In the genomic region with DNA sequence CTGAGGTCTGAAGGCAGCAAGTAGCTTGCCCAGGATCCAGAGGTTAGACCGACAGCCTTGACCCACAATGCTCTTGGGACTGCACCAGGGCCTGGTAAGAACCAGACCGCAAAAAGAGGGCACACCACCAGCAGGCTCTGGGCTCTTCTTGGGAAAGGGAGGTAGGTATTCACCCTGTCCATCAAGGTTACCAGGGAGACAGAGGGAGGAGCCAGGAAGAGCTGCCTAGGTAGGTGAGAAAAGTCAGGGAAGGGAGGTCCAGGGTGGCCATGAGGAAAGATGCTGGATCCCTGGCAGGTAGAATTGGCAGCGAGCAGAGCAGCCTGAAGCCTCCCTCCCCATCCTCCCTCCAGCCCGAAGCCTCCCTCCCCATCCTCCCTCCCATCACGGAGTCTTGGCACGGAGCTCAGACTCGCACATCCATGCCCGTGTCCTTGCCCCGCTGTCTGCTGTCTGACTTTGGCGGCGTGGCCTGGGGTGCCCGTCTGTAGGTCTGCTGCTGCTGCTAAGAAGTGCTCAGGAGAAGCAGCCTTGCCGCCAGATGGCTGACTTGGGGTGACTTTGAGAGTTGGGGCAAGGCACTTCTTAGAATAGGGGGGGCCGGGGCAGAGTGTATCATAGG, we compare ENCODE assay signal across 15 mouse cellular contexts.
DNase-seq lines count a peak whose midpoint lies in the region; ATAC-seq and TF ChIP-seq lines count a peak whose summit lies in the region.
"Had no signal": no experiment of that assay in that cellular context is flagged by ENCODE, and none has a peak within 500 bp of the region (broad histone marks: within the 10 kb centered on the region; RNA-seq: fewer than 3 reads in every experiment).

No protein-coding gene starts in this region.

- no peak for DNase-seq in kidney, adult 2 months
- peak; percentile 61 for DNase-seq in R1 (ENCODE audit: low read depth, low spot score)
- peak; percentile 74 to 76 for DNase-seq in adrenal gland, postnatal 36 days
- no peak for DNase-seq in testis, postnatal 10 days (ENCODE audit: low spot score)
- no peak for DNase-seq in spleen, postnatal 14 days (ENCODE audit: low spot score in 2 of 2)
- DNase-seq: gastrocnemius, adult 2 months; heart, postnatal 4 days; kidney, adult 9 months; right cerebral cortex, postnatal 4 days had no signal

- 77% methylated on average over 14 of the region's 14 CpGs for WGBS in forebrain, embryonic 13.5 days
- WGBS in forebrain, embryonic 12.5 days: 78% methylated on average over 14 of the region's 14 CpGs
- 85% methylated on average over 14 of the region's 14 CpGs for WGBS in kidney, embryonic 16.5 days
- WGBS in kidney, adult 2 months: 79% methylated on average over 14 of the region's 14 CpGs

- H3K36me3 ChIP-seq in forebrain, embryonic 13.5 days (ENCODE audit: poor library complexity, severe bottlenecking): no peaks in the 10 kb centered on the region
- no peaks in the 10 kb centered on the region for H3K36me3 ChIP-seq in forebrain, embryonic 12.5 days (replicated peaks)
- H3K36me3 ChIP-seq in kidney, embryonic 16.5 days (ENCODE audit: insufficient read depth, low read length): no peaks in the 10 kb centered on the region
- H3K36me3 ChIP-seq in kidney, adult 2 months (ENCODE audit: control insufficient read depth, insufficient read depth, low read length): no peaks in the 10 kb centered on the region
- H3K36me3 ChIP-seq: liver, embryonic 12.5 days had no signal

- no peak for TF ChIP-seq POLR2A in kidney, adult 2 months (IDR thresholded peaks at IDR 0.05; ENCODE audit: low read depth, low read length)

- no peak overlapping the region for H3K9ac ChIP-seq in forebrain, embryonic 13.5 days
- no peak overlapping the region for H3K9ac ChIP-seq in forebrain, embryonic 12.5 days
- no peak overlapping the region for H3K9ac ChIP-seq in kidney, embryonic 16.5 days (replicated peaks; ENCODE audit: low read length)
- H3K9ac ChIP-seq: liver, embryonic 12.5 days had no signal

- no peak overlapping the region for H3K4me2 ChIP-seq in forebrain, embryonic 13.5 days
- no peak overlapping the region for H3K4me2 ChIP-seq in forebrain, embryonic 12.5 days
- H3K4me2 ChIP-seq in kidney, embryonic 16.5 days (replicated peaks; ENCODE audit: low read depth, low read length): no peak overlapping the region
- H3K4me2 ChIP-seq: liver, embryonic 12.5 days had no signal

- H3K4me1 ChIP-seq in forebrain, embryonic 13.5 days: peaks cover 4% of the 10 kb centered on the region
- peaks cover 2% of the 10 kb centered on the region; the same call in 1 of the 2 replicates for H3K4me1 ChIP-seq in forebrain, embryonic 12.5 days
- 0 out of 2 replicates have a peak, but pooled peaks cover 5% of the 10 kb centered on the region for H3K4me1 ChIP-seq in kidney, embryonic 16.5 days (ENCODE audit: insufficient read depth, low read length)
- H3K4me1 ChIP-seq in kidney, adult 2 months (ENCODE audit: control insufficient read depth, insufficient read depth, low read length): no peaks in the 10 kb centered on the region

- H3K27ac ChIP-seq in forebrain, embryonic 13.5 days: no peak overlapping the region
- H3K27ac ChIP-seq in forebrain, embryonic 12.5 days: no peak overlapping the region
- H3K27ac ChIP-seq in kidney, embryonic 16.5 days (ENCODE audit: low read length): no peak overlapping the region
- no peak overlapping the region for H3K27ac ChIP-seq in kidney, adult 2 months (ENCODE audit: insufficient read depth, low read depth, low read length)
- H3K27ac ChIP-seq: gastrocnemius, adult 2 months; liver, embryonic 12.5 days had no signal

- H3K9me3 ChIP-seq in forebrain, embryonic 13.5 days (replicated peaks): no peaks in the 10 kb centered on the region
- H3K9me3 ChIP-seq in forebrain, embryonic 12.5 days: no peaks in the 10 kb centered on the region
- no peaks in the 10 kb centered on the region for H3K9me3 ChIP-seq in kidney, embryonic 16.5 days (ENCODE audit: low read length)
- H3K9me3 ChIP-seq: liver, embryonic 12.5 days had no signal

- ATAC-seq in forebrain, embryonic 13.5 days: peak; percentile 19; the same call in 1 of the 2 replicates
- no peak for ATAC-seq in forebrain, embryonic 12.5 days (ENCODE audit: low FRiP score)
- ATAC-seq in kidney, embryonic 16.5 days (ENCODE audit: low FRiP score, low TSS enrichment): 0 out of 2 replicates have a peak, but pooled peaks have one; percentile 10
- ATAC-seq: liver, embryonic 12.5 days; lung, postnatal 0 days had no signal

- peaks cover 21% of the 10 kb centered on the region for H3K27me3 ChIP-seq in forebrain, embryonic 13.5 days
- H3K27me3 ChIP-seq in forebrain, embryonic 12.5 days: peaks cover 26% of the 10 kb centered on the region
- peaks cover 6% of the 10 kb centered on the region for H3K27me3 ChIP-seq in kidney, embryonic 16.5 days (ENCODE audit: insufficient read depth, low read length)
- H3K27me3 ChIP-seq in kidney, adult 2 months (replicated peaks; ENCODE audit: control insufficient read depth, insufficient read depth, low read length): no peaks in the 10 kb centered on the region

- no peak for TF ChIP-seq CTCF in kidney, adult 2 months (conservative IDR thresholded peaks at IDR 0.05; ENCODE audit: insufficient read depth, insufficient read length, low read depth, low read length)

- H3K4me3 ChIP-seq in forebrain, embryonic 13.5 days: no peak overlapping the region
- H3K4me3 ChIP-seq in forebrain, embryonic 12.5 days (replicated peaks): no peak overlapping the region
- H3K4me3 ChIP-seq in kidney, embryonic 16.5 days (ENCODE audit: low read length): no peak overlapping the region
- H3K4me3 ChIP-seq in kidney, adult 2 months (ENCODE audit: insufficient read depth, low read depth, low read length): no peak overlapping the region
- H3K4me3 ChIP-seq: gastrocnemius, adult 2 months; liver, embryonic 12.5 days; megakaryocyte, embryonic 14.5 days had no signal

Comparison
In these comparisons a context has a peak if more than half of its experiments do, and no peak if none do; other contexts are left out.
1. DNase-seq: peak in R1 (single experiment) and adrenal gland, postnatal 36 days (2 of 2); none in kidney, adult 2 months (single experiment), testis, postnatal 10 days (single experiment) and spleen, postnatal 14 days (0 of 2).